Mouse (Mus musculus): Measurements from ENCODE around the gene Abcc10. TPM values are rescaled to one million over a fixed set of nuclear protein-coding genes. Genes with fewer than 3 reads are reported as not detected.

Gene Abcc10
- polyA plus RNA-seq (2012; rRNA removed) (1.7 TPM in 2 replicates), polyA plus RNA-seq (2014; fragmentation: Nextera tagmentation; extraction: Ambion mirVana) (0.90 and 0.94 TPM in 2 replicates)

DNA sequence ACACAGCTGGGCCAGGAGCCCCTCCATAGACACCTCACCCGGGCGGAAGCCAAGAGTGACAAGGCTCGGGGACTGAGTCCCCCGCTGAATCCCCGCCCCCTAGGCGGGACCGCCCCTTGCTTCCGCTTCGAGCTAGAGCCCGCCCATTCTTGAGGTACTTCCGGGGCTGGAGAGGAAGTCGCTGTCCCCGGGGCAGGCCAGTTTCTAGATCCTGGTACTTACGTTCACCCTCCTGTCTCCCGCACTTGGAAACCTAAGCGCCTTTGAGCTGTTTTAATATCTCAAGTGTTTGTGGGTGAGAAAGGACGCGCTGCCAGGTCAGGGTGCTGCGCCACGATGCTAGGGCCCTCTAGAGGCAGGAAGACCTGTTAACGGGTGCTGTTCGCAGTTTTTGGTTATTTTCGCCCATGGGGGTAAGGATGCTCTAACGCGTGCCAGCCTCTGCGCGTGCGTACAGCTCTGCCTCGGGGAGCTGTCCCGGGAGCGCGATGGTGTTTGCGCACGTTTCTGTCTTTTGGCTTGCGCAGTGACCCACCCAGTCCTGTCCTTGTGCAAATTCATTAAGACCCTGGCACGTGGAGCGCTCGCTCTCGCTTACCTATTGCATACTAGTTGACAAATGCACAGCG lies at the start of gene Abcc10:
Abcc10 (minus strand) TSS at position 447 of the 629 bp plus-strand sequence.
- H3K27ac ChIP-seq, result peak within 1 kb of the TSS; percentile 85
- no peaks in the 10 kb centered on the region for H3K27me3 ChIP-seq (ENCODE audit: control insufficient read depth, insufficient read depth, low read length)
- peak within 1 kb of the TSS; percentile 62 to 68 for H3K4me3 ChIP-seq (ENCODE audit: insufficient read depth in 1 of 2, low read depth in 2 of 2, low read length in 2 of 2)
- H3K4me2 ChIP-seq (ENCODE audit: low read depth), result peak within 1 kb of the TSS; percentile 77
- H3K36me3 ChIP-seq (replicated peaks; ENCODE audit: control insufficient read depth, insufficient read depth, low read depth), result no peaks in the 10 kb centered on the region
- peaks cover 8 to 19% of the 10 kb centered on the region in 2 experiments for H3K4me1 ChIP-seq (replicated peaks; ENCODE audit: control insufficient read depth in 2 of 2, insufficient read depth in 2 of 2, low read length in 1 of 2)
- ATAC-seq (ENCODE audit: insufficient read depth), result peak; percentile 98
- under 1% methylated on average over 40 of the region's 40 CpGs for WGBS (ENCODE audit: insufficient replicate concordance)
- H3K9me3 ChIP-seq (ENCODE audit: control insufficient read depth, low read length), result no peaks in the 10 kb centered on the region
- peak within 1 kb of the TSS; percentile 64 for H3K9ac ChIP-seq (replicated peaks)
- DNase-seq (ENCODE audit: low read depth in 3 of 3, low spot score in 3 of 3), result peak; percentile 86 to 94 (median 87)
- TF ChIP-seq EP300 (IDR thresholded peaks at IDR 0.05; ENCODE audit: low read depth) (no peak), CTCF (IDR thresholded peaks at IDR 0.05; ENCODE audit: low read depth) (peak; percentile 54)

DNA sequence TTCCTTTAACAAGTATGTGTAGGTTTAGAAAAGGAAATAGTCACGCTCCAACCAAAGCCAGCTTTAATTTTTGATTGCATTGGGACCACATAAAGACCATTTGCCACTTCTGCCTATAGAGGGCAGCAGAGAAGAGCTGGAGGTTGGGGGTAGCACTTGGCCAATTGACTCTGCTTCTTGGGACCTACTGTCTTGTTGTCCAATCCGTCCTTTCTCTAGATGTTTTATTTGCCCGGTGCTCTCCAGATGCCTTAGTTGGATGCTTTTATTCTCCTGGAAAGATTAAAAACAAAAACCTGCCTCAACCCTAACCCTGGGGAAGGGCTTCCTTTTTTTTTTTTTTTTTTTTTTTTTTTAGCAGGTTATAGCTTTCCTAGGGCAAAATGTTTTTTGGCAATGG lies 43.6 kb upstream of the Abcc10 start:
- H3K27ac ChIP-seq, result no peak overlapping the region
- 36% methylated on average over 3 of the region's 3 CpGs for WGBS (ENCODE audit: insufficient replicate concordance)
- ATAC-seq (ENCODE audit: insufficient read depth) (no peak), DNase-seq (ENCODE audit: low read depth in 3 of 3, low spot score in 3 of 3) (peak in 1 of 3 experiments; percentile 22)
- no peak overlapping the region for H3K4me3 ChIP-seq (ENCODE audit: insufficient read depth in 1 of 2, low read depth in 2 of 2, low read length in 2 of 2)
- peak; percentile 73 for TF ChIP-seq CTCF (IDR thresholded peaks at IDR 0.05; ENCODE audit: low read depth)
- TF ChIP-seq EP300 (IDR thresholded peaks at IDR 0.05; ENCODE audit: low read depth), result no peak
- no peaks in the 10 kb centered on the region for H3K9me3 ChIP-seq (ENCODE audit: control insufficient read depth, low read length)
- no peak overlapping the region for H3K4me2 ChIP-seq (ENCODE audit: low read depth)
- H3K9ac ChIP-seq (replicated peaks), result no peak overlapping the region
- no peaks in the 10 kb centered on the region for H3K4me1 ChIP-seq (replicated peaks; ENCODE audit: control insufficient read depth in 2 of 2, insufficient read depth in 2 of 2, low read length in 1 of 2)
- H3K27me3 ChIP-seq (ENCODE audit: control insufficient read depth, insufficient read depth, low read length), result no peaks in the 10 kb centered on the region
- no peaks in the 10 kb centered on the region for H3K36me3 ChIP-seq (replicated peaks; ENCODE audit: control insufficient read depth, insufficient read depth, low read depth)

- Histone ChIP-seq H3K27ac (no peak overlapping the region), H3K4me1 (replicated peaks; ENCODE audit: control insufficient read depth in 2 of 2, insufficient read depth in 2 of 2, low read length in 1 of 2) (no peaks in the 10 kb centered on the region), H3K9me3 (ENCODE audit: control insufficient read depth, low read length) (no peaks in the 10 kb centered on the region; the same call in 1 of the 2 replicates), H3K4me2 (ENCODE audit: low read depth) (no peak overlapping the region), H3K4me3 (ENCODE audit: insufficient read depth in 1 of 2, low read depth in 2 of 2, low read length in 2 of 2) (no peak overlapping the region), H3K27me3 (ENCODE audit: control insufficient read depth, insufficient read depth, low read length) (no peaks in the 10 kb centered on the region), H3K36me3 (replicated peaks; ENCODE audit: control insufficient read depth, insufficient read depth, low read depth) (no peaks in the 10 kb centered on the region), H3K9ac (replicated peaks) (no peak overlapping the region)
- ATAC-seq (ENCODE audit: insufficient read depth) (no peak), DNase-seq (ENCODE audit: low read depth in 3 of 3, low spot score in 3 of 3) (no peak)
- TF ChIP-seq CTCF (IDR thresholded peaks at IDR 0.05; ENCODE audit: low read depth), result no peak
- TF ChIP-seq EP300 (IDR thresholded peaks at IDR 0.05; ENCODE audit: low read depth), result no peak
- 67% methylated on average over 8 of the region's 8 CpGs for WGBS (ENCODE audit: insufficient replicate concordance)
These were observed 23.0 kb upstream of the Abcc10 start for GRCm38 (mm10) chr17:46351026-46351700.

DNA sequence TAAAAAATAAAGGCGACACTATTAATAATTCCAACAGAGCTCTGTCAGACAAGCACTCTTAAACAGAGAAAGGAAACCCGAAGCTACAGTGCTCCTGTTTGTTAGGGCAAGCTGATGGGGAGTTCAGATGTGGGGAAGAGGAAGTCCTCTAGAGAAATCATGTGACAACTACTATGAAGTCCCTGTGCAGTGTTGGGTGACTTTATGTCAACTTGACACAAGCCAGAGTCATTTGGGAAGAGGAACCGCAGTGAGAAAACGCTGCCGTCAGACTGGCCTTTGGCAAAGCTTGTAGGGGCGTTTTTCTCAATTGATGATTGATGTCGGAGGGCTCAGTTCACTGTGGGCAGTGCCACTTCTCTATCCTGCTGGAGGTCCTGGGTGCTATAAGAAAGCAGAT lies 13.1 kb upstream of the Abcc10 start:
- no peak for ATAC-seq (ENCODE audit: insufficient read depth)
- WGBS (ENCODE audit: insufficient replicate concordance), result 24% methylated on average over 7 of the region's 7 CpGs
- no peak overlapping the region for H3K4me2 ChIP-seq (ENCODE audit: low read depth)
- H3K27me3 ChIP-seq (ENCODE audit: control insufficient read depth, insufficient read depth, low read length), result no peaks in the 10 kb centered on the region
- no peaks in the 10 kb centered on the region for H3K4me1 ChIP-seq (replicated peaks; ENCODE audit: control insufficient read depth in 2 of 2, insufficient read depth in 2 of 2, low read length in 1 of 2)
- H3K4me3 ChIP-seq (ENCODE audit: insufficient read depth in 1 of 2, low read depth in 2 of 2, low read length in 2 of 2), result no peak overlapping the region
- peaks cover 3% of the 10 kb centered on the region for H3K9me3 ChIP-seq (ENCODE audit: control insufficient read depth, low read length)
- TF ChIP-seq CTCF (IDR thresholded peaks at IDR 0.05; ENCODE audit: low read depth), result no peak
- no peak for TF ChIP-seq EP300 (IDR thresholded peaks at IDR 0.05; ENCODE audit: low read depth)
- no peak for DNase-seq (ENCODE audit: low read depth in 3 of 3, low spot score in 3 of 3)
- H3K27ac ChIP-seq, result no peak overlapping the region
- no peak overlapping the region for H3K9ac ChIP-seq (replicated peaks)
- H3K36me3 ChIP-seq (replicated peaks; ENCODE audit: control insufficient read depth, insufficient read depth, low read depth), result no peaks in the 10 kb centered on the region

- no peak for DNase-seq (ENCODE audit: low read depth in 3 of 3, low spot score in 3 of 3)
- peak; percentile 70 for TF ChIP-seq CTCF (IDR thresholded peaks at IDR 0.05; ENCODE audit: low read depth)
- no peak for TF ChIP-seq EP300 (IDR thresholded peaks at IDR 0.05; ENCODE audit: low read depth)
These were observed 8.3 kb upstream of the Abcc10 start for GRCm38 (mm10) chr17:46336475-46336874.

More at GRCm38 (mm10) chr17:46336475-46336874, 8.3 kb upstream of the Abcc10 start:
- Histone ChIP-seq H3K36me3 (replicated peaks; ENCODE audit: control insufficient read depth, insufficient read depth, low read depth) (no peaks in the 10 kb centered on the region), H3K4me3 (ENCODE audit: insufficient read depth in 1 of 2, low read depth in 2 of 2, low read length in 2 of 2) (no peak overlapping the region), H3K9me3 (ENCODE audit: control insufficient read depth, low read length) (no peaks in the 10 kb centered on the region), H3K4me2 (ENCODE audit: low read depth) (no peak overlapping the region), H3K9ac (replicated peaks) (no peak overlapping the region), H3K27me3 (ENCODE audit: control insufficient read depth, insufficient read depth, low read length) (no peaks in the 10 kb centered on the region), H3K4me1 (replicated peaks; ENCODE audit: control insufficient read depth in 2 of 2, insufficient read depth in 2 of 2, low read length in 1 of 2) (peaks cover 2 to 9% of the 10 kb centered on the region in 2 experiments), H3K27ac (no peak overlapping the region)
- ATAC-seq (ENCODE audit: insufficient read depth), result no peak
- 13% methylated on average over 5 of the region's 5 CpGs for WGBS (ENCODE audit: insufficient replicate concordance)

Measured in liver, embryonic 14.5 days (tissue).